Mouse (Mus musculus) urinary bladder, postnatal 25 days (tissue): Measurements from ENCODE around the gene Ccnl2.
A peak's percentile ranks its signal among the peaks of the same experiment; 100 is the strongest.
"Not testable (repeated sequence)": the region's sequence is repeated elsewhere in the genome, so short reads cannot be mapped to it uniquely, and the experiment has no call there.

Experiments used
- DNase-seq: peaks from one replicate; pipeline ENCODE4 v3.0.0; 2022; ENCODE audit warnings: low spot score

The Ccnl2 gene

GRCm38 (mm10) chr4:155811929-155812664 is at the start of gene Ccnl2:
TSS of gene Ccnl2 (plus strand) at chr4:155812489.
- DNase-seq, result peak; percentile 81

GRCm38 (mm10) chr4:155769496-155769879 is 42.8 kb upstream of the Ccnl2 start:
- DNase-seq, result no peak

DNA sequence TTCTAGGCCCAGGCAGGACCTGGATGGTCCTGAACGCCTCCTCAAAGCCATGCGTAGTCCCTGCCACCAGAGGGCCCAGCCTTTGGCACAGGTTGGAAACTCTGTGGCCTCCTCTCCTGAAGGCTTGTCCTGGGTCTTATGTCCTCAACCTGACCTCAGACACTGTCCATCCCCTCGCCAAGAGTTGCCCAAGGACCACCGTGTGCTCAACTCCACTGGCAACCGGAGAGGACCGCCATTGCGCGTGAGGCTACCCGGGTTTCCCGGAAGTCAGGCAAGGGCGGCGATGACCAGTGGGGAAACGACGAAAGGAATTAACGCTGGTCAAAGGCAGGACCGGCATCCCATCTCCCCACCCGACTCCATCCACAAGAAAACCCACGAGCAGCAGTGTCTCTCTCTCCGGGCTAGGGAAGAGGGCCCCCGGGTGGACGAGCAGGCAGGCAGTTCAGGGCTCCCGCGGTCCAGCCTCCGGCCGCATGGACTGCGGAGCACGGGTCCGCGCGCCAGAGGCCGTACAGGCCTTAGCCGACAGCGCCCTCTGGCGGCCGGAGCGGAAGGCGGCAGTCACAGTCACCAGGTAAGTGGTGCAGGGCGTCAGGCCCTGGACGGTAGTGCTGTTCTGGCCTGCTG is 42.3 kb upstream of the Ccnl2 start:
- DNase-seq, result peak; percentile 93

- DNase-seq, result no peak
Measured at GRCm38 (mm10) chr4:155770626-155771025, 41.7 kb upstream of the Ccnl2 start.

- no peak for DNase-seq
Measured at GRCm38 (mm10) chr4:155771706-155772105, 40.6 kb upstream of the Ccnl2 start.

DNA sequence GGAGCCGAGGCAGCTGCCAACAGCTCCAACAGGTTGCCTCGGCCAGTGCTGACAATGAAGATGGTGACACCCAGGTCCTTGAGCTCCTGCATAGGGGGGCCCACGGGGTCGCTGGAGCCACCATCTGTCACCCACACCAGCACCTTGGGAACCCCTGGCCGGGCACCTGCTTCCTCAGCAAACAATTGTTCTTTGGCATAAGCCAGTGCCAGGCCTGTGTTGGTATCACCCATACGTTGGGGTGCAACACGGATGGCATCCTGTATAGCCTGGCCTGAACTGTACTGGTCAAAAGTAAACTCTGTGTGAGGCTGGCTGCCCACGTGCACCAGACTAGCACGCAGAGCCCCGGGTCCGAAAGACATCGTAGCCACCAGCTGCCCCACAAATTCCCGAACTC is 39.5 kb upstream of the Ccnl2 start:
- no peak for DNase-seq

- DNase-seq, result no peak
Measured at GRCm38 (mm10) chr4:155773335-155774078, 38.8 kb upstream of the Ccnl2 start.

GRCm38 (mm10) chr4:155774280-155774754 is 38.0 kb upstream of the Ccnl2 start, which contains the start of gene Vwa1:
TSS of gene Vwa1 (minus strand) at chr4:155774698.
- DNase-seq, result peak; percentile 94

DNA sequence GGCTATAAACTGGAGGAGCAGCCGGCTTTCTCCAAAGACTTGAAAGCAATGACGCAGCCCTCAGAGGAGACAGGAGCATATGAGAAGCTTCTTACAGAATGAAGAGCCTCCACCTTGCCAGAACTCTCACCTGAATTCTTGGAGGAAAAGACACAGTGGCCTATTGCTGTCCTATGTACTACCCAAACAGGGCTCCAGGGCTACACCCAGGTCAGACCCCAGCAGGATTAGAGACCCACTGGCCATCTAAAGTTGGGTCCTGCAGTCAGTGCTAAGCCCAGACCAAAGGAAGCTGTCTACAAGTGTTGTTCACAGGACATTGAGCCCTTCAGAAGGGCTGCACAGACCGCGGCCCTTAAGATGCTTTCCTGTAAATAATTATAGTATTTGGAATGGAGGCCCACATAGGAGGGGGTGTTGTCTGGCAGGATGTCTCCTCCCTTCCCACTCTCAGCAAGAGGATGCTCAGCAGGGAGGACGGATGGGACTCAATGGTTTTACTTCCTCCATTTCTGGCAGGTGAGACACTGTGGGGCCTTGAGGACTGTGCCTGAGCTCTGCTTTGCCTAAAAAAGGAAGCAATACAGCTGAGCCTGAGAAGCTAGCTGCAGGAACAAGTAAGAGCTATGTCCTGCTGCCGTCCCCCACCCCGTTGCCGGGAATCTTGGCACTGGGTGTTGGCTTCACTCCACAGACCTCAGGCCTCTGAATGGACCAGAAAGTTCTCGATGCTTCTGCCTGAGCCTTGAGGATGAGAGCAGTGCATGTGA is 37.1 kb upstream of the Ccnl2 start:
- DNase-seq, result no peak

GRCm38 (mm10) chr4:155775855-155776254 is 36.4 kb upstream of the Ccnl2 start:
- no peak for DNase-seq

DNA sequence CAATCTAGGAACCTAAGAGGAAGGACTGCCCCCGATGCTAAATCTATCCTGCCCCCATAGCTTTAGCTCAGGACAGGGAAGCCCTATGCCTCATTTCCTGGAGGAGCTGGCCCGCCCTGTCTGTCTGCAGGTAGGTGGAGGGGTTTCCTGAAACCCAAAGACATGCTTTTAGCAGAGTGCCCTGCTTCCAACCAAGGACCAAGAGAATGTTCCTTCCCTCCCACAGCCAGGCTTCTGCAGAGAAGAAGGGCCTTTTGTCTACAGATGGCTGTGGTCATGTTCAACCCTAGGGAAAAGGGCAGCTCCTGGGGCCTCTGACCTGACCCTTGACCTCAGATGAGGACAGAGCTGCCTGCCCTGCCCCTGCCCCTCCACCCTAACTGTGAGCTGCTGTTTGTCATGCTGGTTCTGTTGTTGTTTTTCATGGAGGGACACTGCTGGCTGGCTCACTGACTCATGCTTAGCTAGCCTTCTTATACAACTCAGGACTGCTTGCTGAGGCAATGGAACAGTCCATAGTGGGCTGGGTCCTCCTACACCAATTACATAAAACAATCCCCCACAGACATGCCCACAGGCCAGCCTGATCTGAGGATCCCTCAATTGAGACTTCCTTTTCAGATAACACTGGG is 35.5 kb upstream of the Ccnl2 start:
- DNase-seq, result no peak

GRCm38 (mm10) chr4:155777816-155778215 is 34.5 kb upstream of the Ccnl2 start:
- no peak for DNase-seq

DNA sequence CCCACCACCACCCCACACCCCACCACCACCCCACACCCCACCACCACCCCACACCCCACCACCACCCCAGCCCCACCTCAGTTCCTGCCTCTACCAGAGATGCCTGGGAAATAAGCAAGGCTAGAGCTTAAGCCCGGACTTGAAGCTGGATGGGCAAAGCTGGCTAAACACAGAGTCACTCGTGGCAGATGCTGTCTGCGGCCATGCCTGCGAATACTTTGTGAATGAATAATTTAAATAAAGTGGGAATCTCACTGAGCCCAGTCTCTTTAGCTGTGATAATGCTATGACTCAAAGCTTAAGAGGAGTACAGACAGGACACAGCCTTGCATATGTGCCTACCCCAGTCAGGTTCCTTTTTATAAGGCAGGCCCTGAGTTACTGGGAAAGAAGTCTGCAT is 32.8 kb upstream of the Ccnl2 start:
- no peak for DNase-seq

DNA sequence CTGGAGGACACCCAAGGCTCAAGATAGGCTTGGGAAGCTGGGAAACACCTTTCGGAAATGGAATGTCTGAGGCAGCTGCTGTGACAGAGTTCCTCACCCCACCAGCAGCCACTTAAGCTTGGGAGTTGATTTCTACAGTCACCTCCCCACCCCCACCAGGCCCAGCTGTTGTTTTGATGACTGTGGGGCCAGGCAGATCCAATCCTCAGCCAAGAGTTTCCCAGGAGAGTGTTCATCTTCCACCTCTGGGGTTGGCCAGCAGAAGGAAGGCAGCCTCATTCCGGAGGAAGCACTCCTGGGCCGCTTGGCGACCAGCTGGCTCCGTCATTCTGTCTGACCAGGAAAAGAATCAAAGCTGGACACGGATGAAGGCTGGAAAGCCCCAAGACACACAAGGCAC is 31.4 kb upstream of the Ccnl2 start:
- DNase-seq, result no peak

GRCm38 (mm10) chr4:155783486-155784080 is 28.7 kb upstream of the Ccnl2 start:
- no peak for DNase-seq

DNA sequence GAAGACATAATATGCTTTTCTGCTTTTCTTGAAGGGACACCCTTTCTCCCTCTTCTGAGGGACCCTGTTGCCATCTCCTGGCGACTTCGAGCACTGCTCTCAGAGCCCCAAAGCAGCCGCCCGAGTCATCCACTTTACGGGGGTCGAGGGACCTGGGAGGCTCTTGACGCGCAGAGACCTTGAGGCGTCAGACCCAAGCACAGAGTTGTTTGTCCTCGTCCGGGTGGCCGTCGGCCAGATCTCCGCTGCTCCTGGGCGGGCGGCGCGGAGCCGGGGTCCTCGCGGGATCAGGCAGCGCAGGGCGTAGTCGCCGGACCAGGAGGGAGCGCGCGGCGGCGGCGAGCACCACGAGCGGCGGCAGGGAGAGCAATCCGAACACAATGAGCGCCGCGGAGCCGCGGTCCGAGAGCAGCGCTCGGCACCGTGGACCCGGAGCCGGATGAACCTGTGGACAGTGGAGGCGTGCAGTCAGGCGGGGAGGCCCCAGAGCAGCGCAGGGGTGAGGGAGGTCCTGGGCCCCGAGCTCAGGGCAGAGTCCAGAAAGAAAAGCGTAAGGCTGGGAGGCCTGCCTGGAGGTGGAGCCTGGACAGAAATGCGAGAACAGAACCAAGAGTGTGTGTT is 28.1 kb upstream of the Ccnl2 start:
- DNase-seq, result peak; percentile 70

DNA sequence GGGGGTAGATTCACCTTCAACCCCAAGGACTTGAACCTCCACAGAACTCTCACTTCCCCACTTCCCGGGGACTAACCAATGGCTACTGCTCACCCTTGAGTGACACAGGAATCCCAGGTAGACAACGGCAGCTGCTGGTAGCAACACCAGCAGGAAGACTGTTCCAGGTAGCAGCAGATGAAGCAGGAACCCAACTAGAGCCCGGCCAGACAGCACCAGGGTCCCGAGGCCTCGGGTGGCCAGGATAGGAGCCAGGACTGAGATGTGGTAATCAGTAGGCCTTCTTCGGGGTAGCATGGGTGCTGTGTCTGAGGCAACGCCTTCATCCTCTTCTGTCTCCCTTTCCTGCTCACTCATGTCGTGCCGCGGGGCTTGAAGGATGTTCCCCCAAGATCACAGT is 27.0 kb upstream of the Ccnl2 start:
- DNase-seq, result no peak

DNA sequence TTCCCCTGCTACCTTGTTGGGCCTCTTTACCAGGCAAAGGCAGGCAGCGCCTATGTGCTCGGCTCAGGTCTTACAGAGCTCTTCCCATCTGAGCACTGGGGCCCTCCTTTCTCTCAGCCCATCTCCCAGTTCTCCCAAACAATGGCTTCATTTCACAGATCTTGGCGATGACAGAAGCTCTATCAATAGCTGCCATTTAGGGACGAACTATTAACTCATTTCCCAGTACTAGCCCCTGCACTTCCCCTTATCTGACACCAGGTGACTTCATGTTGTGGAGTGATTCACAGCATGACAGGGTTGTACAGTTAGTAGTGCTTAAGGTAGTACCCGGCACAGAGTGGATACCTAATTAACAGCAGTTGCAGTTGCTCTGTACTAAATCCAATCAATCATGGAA is 26.5 kb upstream of the Ccnl2 start, which contains the start of gene Tmem88b:
TSS of gene Tmem88b (minus strand) at position 56 of the 400 bp plus-strand sequence.
- no peak for DNase-seq

- no peak for DNase-seq
Measured at GRCm38 (mm10) chr4:155788300-155788699, 24.0 kb upstream of the Ccnl2 start.

DNA sequence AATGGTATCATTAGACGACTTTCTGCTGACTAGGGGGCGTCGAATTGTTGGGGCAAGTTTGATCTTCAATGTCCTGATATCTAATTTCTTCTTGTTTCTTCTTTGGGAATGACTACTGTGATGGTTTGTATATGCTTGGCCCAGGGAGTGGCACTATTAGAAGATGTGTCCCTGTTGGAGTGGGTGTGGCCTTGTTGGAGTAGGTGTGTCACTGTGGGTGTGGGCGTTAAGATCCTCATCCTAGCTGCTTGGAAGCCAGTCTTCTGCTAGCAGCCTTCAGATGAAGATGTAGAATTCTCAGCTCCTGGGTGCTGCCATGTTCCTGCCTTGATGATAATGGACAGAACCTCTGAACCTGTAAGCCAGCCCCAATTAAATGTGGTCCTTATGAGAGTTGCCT is 23.5 kb upstream of the Ccnl2 start:
- DNase-seq, result not testable (repeated sequence)
